Mouse (Mus musculus) embryonic facial prominence, embryonic 12.5 days (tissue): ENCODE data around the gene Ubap2l. TPM values are rescaled to one million over a fixed set of nuclear protein-coding genes. Genes with fewer than 3 reads are reported as not detected.
A peak's percentile ranks its signal among the peaks of the same experiment; 100 is the strongest.

Source experiments
- ATAC-seq: fragments of 200-750 bp; cut with Nextera tagmentation; 2 replicates; pipeline ENCODE4 v1.8.0; 2017; ENCODE audit not compliant: insufficient number of reproducible peaks, insufficient read depth, low FRiP score, low TSS enrichment
- H3K27ac ChIP-seq: fragments of 300-500 bp; sonication (generic); 2 replicates; pipeline ENCODE4 v1.5.1; 2016; ENCODE audit warnings: mild to moderate bottlenecking
- H3K27me3 ChIP-seq: fragments of 300-500 bp; sonication (generic); 2 replicates; pipeline ENCODE4 v1.6.1; 2016; ENCODE audit warnings: mild to moderate bottlenecking, moderate library complexity
- H3K36me3 ChIP-seq: fragments of 300-500 bp; sonication (generic); 2 replicates; pipeline ENCODE4 v1.6.1; 2016; ENCODE audit warnings: mild to moderate bottlenecking
- H3K4me1 ChIP-seq: fragments of 300-500 bp; sonication (generic); 2 replicates; pipeline ENCODE4 v1.6.1; 2016
- H3K4me2 ChIP-seq: fragments of 300-500 bp; sonication (generic); replicated peaks from 2 replicates; pipeline ENCODE4 v1.6.1; 2016; ENCODE audit warnings: mild to moderate bottlenecking, moderate library complexity
- H3K4me3 ChIP-seq: fragments of 300-500 bp; sonication (generic); 2 replicates; pipeline ENCODE4 v1.5.1; 2016; ENCODE audit warnings: mild to moderate bottlenecking
- H3K9ac ChIP-seq: fragments of 300-500 bp; sonication (generic); 2 replicates; pipeline ENCODE4 v1.6.1; 2016; ENCODE audit warnings: mild to moderate bottlenecking, moderate library complexity
- H3K9me3 ChIP-seq: fragments of 300-500 bp; sonication (generic); 2 replicates; pipeline ENCODE4 v1.6.1; 2016; ENCODE audit warnings: mild to moderate bottlenecking, moderate library complexity
- WGBS: fragments of 180-500 bp; shearing (Covaris S2); methylation state at CpG from one replicate; pipeline ENCODE4 v1.1.7; 2016; 5-methylcytosine and 5-hydroxymethylcytosine counted together
- polyA plus RNA-seq: library from polyadenylated mRNA; unstranded; fragments of >200 nt; fragmentation: Nextera tagmentation; extraction: Ambion mirVana; gene quantifications from 2 replicates; pipeline ENCODE4 v1.2.1, GENCODE M21; 2016

Gene Ubap2l
- polyA plus RNA-seq, 1 experiment from 2014 or later: 230 TPM

DNA sequence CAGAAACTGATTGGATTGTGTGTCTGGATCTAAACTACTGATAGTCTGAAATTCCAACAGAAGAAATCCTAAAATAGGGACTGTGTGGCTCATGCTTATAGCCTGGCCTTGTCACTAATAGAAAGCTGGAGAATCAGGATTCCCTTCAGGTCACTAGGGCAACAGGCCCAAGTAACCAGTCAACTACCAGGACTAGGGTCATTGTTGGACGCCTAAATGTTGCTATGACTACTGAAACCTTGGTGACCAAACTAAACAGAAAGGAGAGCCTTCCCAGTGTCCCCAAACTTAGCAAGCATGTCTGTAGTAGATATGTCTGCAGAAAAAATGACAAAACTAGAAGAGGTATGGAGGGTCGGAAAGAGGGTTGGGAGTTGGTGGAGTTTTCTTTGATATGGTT is 10.1 kb upstream of the Ubap2l start:
- Histone ChIP-seq H3K27me3 (no peaks in the 10 kb centered on the region), H3K9me3 (no peaks in the 10 kb centered on the region), H3K36me3 (peaks cover 44% of the 10 kb centered on the region), H3K27ac (no peak overlapping the region), H3K4me1 (no peaks in the 10 kb centered on the region), H3K9ac (no peak overlapping the region), H3K4me2 (no peak overlapping the region), H3K4me3 (no peak overlapping the region)
- ATAC-seq: no peak
- WGBS: 85% methylated on average over 2 of the region's 2 CpGs

- no peaks in the 10 kb centered on the region for H3K27me3 ChIP-seq
- no peak overlapping the region for H3K4me2 ChIP-seq
- WGBS: 92% methylated on average over 6 of the region's 6 CpGs
- peaks cover 53% of the 10 kb centered on the region for H3K36me3 ChIP-seq
- H3K9me3 ChIP-seq: no peaks in the 10 kb centered on the region
- ATAC-seq: no peak
- no peaks in the 10 kb centered on the region for H3K4me1 ChIP-seq
- no peak overlapping the region for H3K4me3 ChIP-seq
- no peak overlapping the region for H3K27ac ChIP-seq
- no peak overlapping the region for H3K9ac ChIP-seq
Measured at GRCm38 (mm10) chr3:90061549-90061948, 9.1 kb upstream of the Ubap2l start.

DNA sequence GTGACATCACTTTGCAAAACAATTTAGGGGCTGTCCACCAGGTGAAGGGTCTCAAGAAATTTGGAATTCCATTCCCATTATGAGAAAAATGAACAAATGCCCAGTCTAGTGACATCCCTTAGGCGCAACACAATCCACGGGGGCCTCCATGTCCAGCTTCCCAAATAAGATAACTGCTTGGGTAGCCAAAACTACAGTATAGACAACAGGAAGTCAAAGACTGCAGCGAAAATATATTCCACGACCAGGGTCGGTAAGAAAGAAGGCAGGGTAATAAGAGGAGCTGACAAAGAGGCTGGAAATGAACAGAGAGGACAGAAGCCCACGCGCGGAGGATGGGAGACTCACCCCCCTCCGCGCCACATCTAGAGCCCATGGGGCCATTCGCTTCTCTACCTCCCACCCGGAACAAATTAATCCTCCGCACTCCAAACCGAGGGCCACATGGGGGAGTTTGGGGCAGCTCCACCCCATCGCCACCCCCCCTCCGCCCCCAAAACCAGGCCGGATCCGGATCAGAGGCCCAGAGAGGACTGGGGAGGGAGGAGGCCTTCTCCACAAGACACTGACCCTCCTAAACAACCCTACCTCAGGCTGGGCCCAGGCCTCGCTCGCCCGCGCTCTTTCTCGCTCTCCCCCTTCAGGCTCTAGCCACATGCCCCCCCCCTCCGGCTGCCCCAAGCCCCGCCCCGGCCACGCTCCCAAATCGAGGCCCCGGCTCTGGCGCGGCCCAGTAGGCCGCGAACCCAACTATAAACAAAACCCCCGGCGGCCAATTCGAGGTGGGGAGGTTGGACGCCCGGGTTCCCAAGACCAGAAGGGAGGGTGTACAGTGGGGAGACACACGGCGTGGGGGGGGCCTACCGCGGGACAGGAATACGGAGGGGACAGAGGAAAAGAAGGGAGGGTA is 732 bp downstream of the Ubap2l start, which contains the start of gene 4933434E20Rik:
TSS of gene 4933434E20Rik (plus strand) at position 196 of the 910 bp plus-strand sequence.
- Histone ChIP-seq H3K9me3 (no peaks in the 10 kb centered on the region), H3K4me3 (peak within 1 kb of the TSS; percentile 89), H3K27ac (peak within 1 kb of the TSS; percentile 98), H3K4me2 (peak within 1 kb of the TSS; percentile 70), H3K36me3 (peaks cover 17% of the 10 kb centered on the region), H3K9ac (peak within 1 kb of the TSS; percentile 90), H3K27me3 (no peaks in the 10 kb centered on the region), H3K4me1 (peaks cover 21% of the 10 kb centered on the region)
- WGBS: under 1% methylated on average over 43 of the region's 43 CpGs
- peak; percentile 81 for ATAC-seq

DNA sequence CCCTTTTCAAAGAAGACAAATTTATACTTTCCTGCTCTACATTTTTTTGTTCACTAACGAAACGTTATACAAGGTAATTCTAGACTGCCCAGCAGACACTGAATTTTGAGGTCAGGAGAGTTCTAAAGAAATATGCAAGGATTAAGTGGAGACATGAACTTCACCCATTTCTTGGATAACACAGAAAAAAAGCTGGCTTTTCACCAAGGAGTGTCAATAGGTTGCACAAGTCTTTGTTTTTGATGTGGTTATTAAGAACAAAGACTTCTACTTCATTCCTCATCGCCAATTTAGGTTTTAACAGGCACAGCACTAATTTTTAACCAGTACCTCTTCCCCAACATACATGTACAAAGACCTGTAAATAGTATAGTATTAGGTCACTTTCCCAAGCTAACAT is 2.7 kb downstream of the Ubap2l start:
- H3K36me3 ChIP-seq: peaks cover 11% of the 10 kb centered on the region
- H3K4me1 ChIP-seq: peaks cover 21% of the 10 kb centered on the region
- H3K27ac ChIP-seq: no peak overlapping the region
- no peak for ATAC-seq
- H3K9ac ChIP-seq: no peak overlapping the region
- WGBS: 48% methylated on average over 3 of the region's 3 CpGs
- no peak overlapping the region for H3K4me2 ChIP-seq
- H3K27me3 ChIP-seq: no peaks in the 10 kb centered on the region
- no peak overlapping the region for H3K4me3 ChIP-seq
- no peaks in the 10 kb centered on the region for H3K9me3 ChIP-seq

DNA sequence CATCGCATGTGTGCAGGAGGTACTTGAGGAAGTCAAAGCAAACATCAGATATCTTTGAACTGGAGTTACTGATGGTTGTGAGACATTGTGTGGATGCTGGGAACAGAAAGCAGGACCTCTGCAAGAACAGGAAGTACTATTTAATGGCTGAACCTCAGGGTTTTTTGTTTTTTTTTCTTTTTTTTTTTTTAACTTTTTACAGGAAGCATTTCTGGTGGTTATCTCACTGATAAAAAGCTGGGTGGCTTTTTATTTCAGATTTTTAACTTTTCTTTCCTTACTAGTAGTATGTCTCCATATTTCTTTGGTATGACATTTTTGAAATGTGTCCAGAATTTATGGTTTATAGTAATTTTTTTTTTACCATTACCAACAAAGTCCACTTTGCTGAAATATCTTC is 16.2 kb downstream of the Ubap2l start:
- H3K36me3 ChIP-seq: peaks cover 64% of the 10 kb centered on the region
- no peak overlapping the region for H3K4me2 ChIP-seq
- H3K4me3 ChIP-seq: no peak overlapping the region
- H3K27me3 ChIP-seq: no peaks in the 10 kb centered on the region
- H3K4me1 ChIP-seq: no peaks in the 10 kb centered on the region
- H3K27ac ChIP-seq: no peak overlapping the region
- WGBS: 100% methylated on average over 1 of the region's 1 CpGs
- ATAC-seq: no peak
- no peaks in the 10 kb centered on the region for H3K9me3 ChIP-seq
- no peak overlapping the region for H3K9ac ChIP-seq

DNA sequence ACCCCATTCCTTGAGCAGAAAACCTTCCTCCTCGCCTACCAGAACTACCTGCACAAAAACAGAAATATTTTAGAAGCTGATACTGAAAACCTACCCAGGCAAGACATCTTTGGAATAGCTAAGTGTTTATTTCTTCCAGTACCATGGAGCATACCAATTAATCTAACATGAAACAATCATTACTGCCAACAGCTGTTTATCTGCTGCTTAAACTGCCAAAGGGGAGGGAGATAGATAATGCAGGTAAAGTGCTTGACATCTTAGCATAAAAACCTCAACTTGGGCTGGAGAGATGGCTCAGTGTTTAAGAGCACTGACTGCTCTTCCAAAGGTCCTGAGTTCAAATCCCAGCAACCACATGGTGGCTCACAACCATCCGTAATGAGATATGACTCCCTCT is 17.8 kb downstream of the Ubap2l start:
- H3K9ac ChIP-seq: no peak overlapping the region
- H3K4me2 ChIP-seq: no peak overlapping the region
- no peaks in the 10 kb centered on the region for H3K27me3 ChIP-seq
- no peak overlapping the region for H3K4me3 ChIP-seq
- no peak for ATAC-seq
- peaks cover 69% of the 10 kb centered on the region for H3K36me3 ChIP-seq
- no peaks in the 10 kb centered on the region for H3K4me1 ChIP-seq
- H3K27ac ChIP-seq: no peak overlapping the region
- H3K9me3 ChIP-seq: no peaks in the 10 kb centered on the region
- WGBS: 87% methylated on average over 2 of the region's 2 CpGs

GRCm38 (mm10) chr3:90016626-90017025 is 35.8 kb downstream of the Ubap2l start:
- no peak for ATAC-seq
- WGBS: 92% methylated on average over 4 of the region's 4 CpGs
- Histone ChIP-seq H3K4me2 (no peak overlapping the region), H3K4me1 (no peaks in the 10 kb centered on the region), H3K9me3 (no peaks in the 10 kb centered on the region), H3K36me3 (peaks cover 93% of the 10 kb centered on the region), H3K9ac (no peak overlapping the region), H3K27me3 (no peaks in the 10 kb centered on the region), H3K27ac (no peak overlapping the region), H3K4me3 (no peak overlapping the region)

- H3K4me3 ChIP-seq: no peak overlapping the region
- no peak overlapping the region for H3K4me2 ChIP-seq
- no peaks in the 10 kb centered on the region for H3K4me1 ChIP-seq
- peaks cover 88% of the 10 kb centered on the region for H3K36me3 ChIP-seq
- ATAC-seq: no peak
- no peaks in the 10 kb centered on the region for H3K27me3 ChIP-seq
- H3K9ac ChIP-seq: no peak overlapping the region
- WGBS: 82% methylated on average over 2 of the region's 2 CpGs
- no peaks in the 10 kb centered on the region for H3K9me3 ChIP-seq
- H3K27ac ChIP-seq: no peak overlapping the region
Measured at GRCm38 (mm10) chr3:90010291-90010690, 42.1 kb downstream of the Ubap2l start.

- Histone ChIP-seq H3K36me3 (peaks cover 68% of the 10 kb centered on the region), H3K27me3 (no peaks in the 10 kb centered on the region)
- WGBS: 83% methylated on average over 3 of the region's 3 CpGs
Measured at GRCm38 (mm10) chr3:90004091-90004796, 48.2 kb downstream of the Ubap2l start.

GRCm38 (mm10) chr3:89999830-90000229 is 52.6 kb downstream of the Ubap2l start:
- Histone ChIP-seq H3K4me3 (no peak overlapping the region), H3K9ac (0 out of 2 replicates have a peak overlapping the region, but pooled peaks have one; percentile 85), H3K4me1 (peaks cover 16% of the 10 kb centered on the region), H3K27me3 (no peaks in the 10 kb centered on the region), H3K9me3 (no peaks in the 10 kb centered on the region), H3K4me2 (peak overlapping the region; percentile 78), H3K36me3 (peaks cover 45% of the 10 kb centered on the region), H3K27ac (peak overlapping the region; percentile 98)
- WGBS: 87% methylated on average over 4 of the region's 4 CpGs
- no peak for ATAC-seq

More at GRCm38 (mm10) chr3:90004091-90004796, 48.2 kb downstream of the Ubap2l start:
- Histone ChIP-seq H3K4me3 (no peak overlapping the region), H3K9me3 (no peaks in the 10 kb centered on the region), H3K27ac (no peak overlapping the region), H3K9ac (no peak overlapping the region), H3K4me1 (peaks cover 7% of the 10 kb centered on the region), H3K4me2 (no peak overlapping the region)
- ATAC-seq: no peak

- peak; percentile 77 for ATAC-seq
- Histone ChIP-seq H3K9me3 (no peaks in the 10 kb centered on the region), H3K27me3 (no peaks in the 10 kb centered on the region), H3K9ac (peak overlapping the region; percentile 85), H3K4me3 (peak overlapping the region; percentile 84), H3K4me1 (peaks cover 16% of the 10 kb centered on the region), H3K36me3 (peaks cover 44% of the 10 kb centered on the region), H3K4me2 (peak overlapping the region; percentile 78), H3K27ac (peak overlapping the region; percentile 98)
- 7% methylated on average over 8 of the region's 8 CpGs for WGBS
Measured at GRCm38 (mm10) chr3:89999090-89999489, 53.3 kb downstream of the Ubap2l start.
